Mouse (Mus musculus) spleen, adult 2 months (tissue): ENCODE measurements around the gene Slc7a5.

Source experiments
- CTCF ChIP-seq: fragments of 200-500 bp; IDR thresholded peaks from 2 replicates; pipeline ENCODE4 v1.5.1; 2011; ENCODE audit warnings: mild to moderate bottlenecking, inconsistent platforms; ENCODE audit not compliant: insufficient read depth, insufficient read length, insufficient replicate concordance; ENCODE audit errors: extremely low read depth
- POLR2A ChIP-seq: fragments of 200-500 bp; IDR thresholded peaks from 2 replicates; pipeline ENCODE4 v1.6.1; 2011; ENCODE audit warnings: low read depth, low read length, inconsistent platforms

DNA sequence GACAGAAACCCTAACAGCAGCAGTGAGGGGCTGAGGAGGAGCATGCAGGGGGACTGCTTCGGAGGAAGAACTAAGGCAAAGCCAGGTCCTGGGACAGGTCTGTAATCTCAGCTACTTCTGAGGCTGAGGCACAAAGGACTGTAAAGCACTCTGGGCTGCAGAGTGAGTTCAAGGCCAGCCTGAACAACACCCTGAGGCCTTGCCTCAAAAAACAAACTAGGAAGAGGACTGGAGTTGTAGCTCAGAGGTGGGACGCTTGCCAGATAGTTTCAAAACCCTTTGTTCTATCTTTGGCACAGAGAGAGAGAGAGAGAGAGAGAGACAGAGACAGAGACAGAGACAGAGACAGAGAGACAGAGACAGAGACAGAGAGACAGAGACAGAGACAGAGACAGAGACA is 53.9 kb downstream of the Slc7a5 start:
- TF ChIP-seq CTCF (no peak), POLR2A (no peak)
